Mouse (Mus musculus): ENCODE measurements at regions not wholly inside any gene's neighbourhood (a gene's known extent, or its start where the extent isn't known, plus 50 kb on each side); places are given as distances from the start of the nearest gene placed in this dataset.
"Not testable (repeated sequence)": the region's sequence is repeated elsewhere in the genome, so short reads cannot be mapped to it uniquely, and the experiment has no call there.

GRCm38 (mm10) chr11:12589757-12590373 lies 125.1 kb upstream of the Cobl start:
- no peaks in the 10 kb centered on the region for H3K4me1 ChIP-seq (ENCODE audit: control insufficient read depth, insufficient read depth, low read length)
- no peaks in the 10 kb centered on the region for H3K27me3 ChIP-seq (ENCODE audit: control insufficient read depth, insufficient read depth, low read length)
- ATAC-seq (ENCODE audit: insufficient read depth, low FRiP score), result no peak
- H3K9ac ChIP-seq (ENCODE audit: low read length), result no peak overlapping the region
- no peak overlapping the region for H3K27ac ChIP-seq (ENCODE audit: low read length)
- H3K36me3 ChIP-seq (ENCODE audit: control insufficient read depth, insufficient read depth, low read length), result no peaks in the 10 kb centered on the region
- no peaks in the 10 kb centered on the region for H3K9me3 ChIP-seq (replicated peaks; ENCODE audit: control insufficient read depth, low read length)
- 65% methylated on average over 7 of the region's 7 CpGs for WGBS
- no peak overlapping the region for H3K4me3 ChIP-seq (replicated peaks; ENCODE audit: low read length)
- H3K4me2 ChIP-seq (ENCODE audit: low read depth, low read length), result no peak overlapping the region

- not testable (repeated sequence) for H3K9ac ChIP-seq (ENCODE audit: low read length); H3K4me2 ChIP-seq (ENCODE audit: low read depth, low read length); H3K9me3 ChIP-seq (replicated peaks; ENCODE audit: control insufficient read depth, low read length); ATAC-seq (ENCODE audit: insufficient read depth, low FRiP score); H3K27me3 ChIP-seq (ENCODE audit: control insufficient read depth, insufficient read depth, low read length); H3K27ac ChIP-seq (ENCODE audit: low read length); H3K36me3 ChIP-seq (ENCODE audit: control insufficient read depth, insufficient read depth, low read length); H3K4me1 ChIP-seq (ENCODE audit: control insufficient read depth, insufficient read depth, low read length); H3K4me3 ChIP-seq (replicated peaks; ENCODE audit: low read length)
- 66% methylated on average over 2 of the region's 2 CpGs for WGBS
Measured at GRCm38 (mm10) chr11:12584851-12585680, 120.3 kb upstream of the Cobl start.

- Histone ChIP-seq H3K4me2 (ENCODE audit: low read depth, low read length) (no peak overlapping the region), H3K9me3 (replicated peaks; ENCODE audit: control insufficient read depth, low read length) (no peaks in the 10 kb centered on the region), H3K4me3 (replicated peaks; ENCODE audit: low read length) (no peak overlapping the region), H3K27me3 (ENCODE audit: control insufficient read depth, insufficient read depth, low read length) (no peaks in the 10 kb centered on the region), H3K36me3 (ENCODE audit: control insufficient read depth, insufficient read depth, low read length) (no peaks in the 10 kb centered on the region), H3K9ac (ENCODE audit: low read length) (no peak overlapping the region), H3K27ac (ENCODE audit: low read length) (no peak overlapping the region), H3K4me1 (ENCODE audit: control insufficient read depth, insufficient read depth, low read length) (no peaks in the 10 kb centered on the region)
- no peak for ATAC-seq (ENCODE audit: insufficient read depth, low FRiP score)
- 30% methylated on average over 14 of the region's 14 CpGs for WGBS
Measured at GRCm38 (mm10) chr11:12578999-12579576, 114.3 kb upstream of the Cobl start.

- no peaks in the 10 kb centered on the region for H3K36me3 ChIP-seq (ENCODE audit: control insufficient read depth, insufficient read depth, low read length)
- ATAC-seq (ENCODE audit: insufficient read depth, low FRiP score), result no peak
- no peaks in the 10 kb centered on the region for H3K4me1 ChIP-seq (ENCODE audit: control insufficient read depth, insufficient read depth, low read length)
- no peak overlapping the region for H3K27ac ChIP-seq (ENCODE audit: low read length)
- no peak overlapping the region for H3K4me3 ChIP-seq (replicated peaks; ENCODE audit: low read length)
- no peak overlapping the region for H3K9ac ChIP-seq (ENCODE audit: low read length)
- no peak overlapping the region for H3K4me2 ChIP-seq (ENCODE audit: low read depth, low read length)
- 65% methylated on average over 5 of the region's 5 CpGs for WGBS
- no peaks in the 10 kb centered on the region for H3K9me3 ChIP-seq (replicated peaks; ENCODE audit: control insufficient read depth, low read length)
- no peaks in the 10 kb centered on the region for H3K27me3 ChIP-seq (ENCODE audit: control insufficient read depth, insufficient read depth, low read length)
Measured at GRCm38 (mm10) chr11:12559663-12560062, 94.9 kb upstream of the Cobl start.

- Histone ChIP-seq H3K9me3 (replicated peaks; ENCODE audit: control insufficient read depth, low read length) (no peaks in the 10 kb centered on the region), H3K4me3 (replicated peaks; ENCODE audit: low read length) (no peak overlapping the region), H3K4me2 (ENCODE audit: low read depth, low read length) (no peak overlapping the region), H3K4me1 (ENCODE audit: control insufficient read depth, insufficient read depth, low read length) (no peaks in the 10 kb centered on the region), H3K9ac (ENCODE audit: low read length) (no peak overlapping the region), H3K36me3 (ENCODE audit: control insufficient read depth, insufficient read depth, low read length) (no peaks in the 10 kb centered on the region), H3K27me3 (ENCODE audit: control insufficient read depth, insufficient read depth, low read length) (no peaks in the 10 kb centered on the region), H3K27ac (ENCODE audit: low read length) (no peak overlapping the region)
- WGBS, result 11% methylated on average over 1 of the region's 1 CpGs
- ATAC-seq (ENCODE audit: insufficient read depth, low FRiP score), result peak; percentile 58; the same call in 1 of the 2 replicates
Measured at GRCm38 (mm10) chr11:12558995-12559633, 94.4 kb upstream of the Cobl start.

GRCm38 (mm10) chr11:12558176-12558575 lies 93.4 kb upstream of the Cobl start:
- Histone ChIP-seq H3K9ac (ENCODE audit: low read length) (no peak overlapping the region), H3K4me2 (ENCODE audit: low read depth, low read length) (no peak overlapping the region), H3K9me3 (replicated peaks; ENCODE audit: control insufficient read depth, low read length) (no peaks in the 10 kb centered on the region), H3K36me3 (ENCODE audit: control insufficient read depth, insufficient read depth, low read length) (no peaks in the 10 kb centered on the region), H3K4me1 (ENCODE audit: control insufficient read depth, insufficient read depth, low read length) (no peaks in the 10 kb centered on the region), H3K27me3 (ENCODE audit: control insufficient read depth, insufficient read depth, low read length) (no peaks in the 10 kb centered on the region), H3K27ac (ENCODE audit: low read length) (no peak overlapping the region), H3K4me3 (replicated peaks; ENCODE audit: low read length) (no peak overlapping the region)
- WGBS, result 75% methylated on average over 8 of the region's 8 CpGs
- no peak for ATAC-seq (ENCODE audit: insufficient read depth, low FRiP score)

GRCm38 (mm10) chr11:12545771-12546170 lies 81.0 kb upstream of the Cobl start:
- 69% methylated on average over 1 of the region's 1 CpGs for WGBS
- no peaks in the 10 kb centered on the region for H3K27me3 ChIP-seq (ENCODE audit: control insufficient read depth, insufficient read depth, low read length)
- no peak for ATAC-seq (ENCODE audit: insufficient read depth, low FRiP score)

GRCm38 (mm10) chr11:12543042-12543441 lies 78.3 kb upstream of the Cobl start:
- no peak for ATAC-seq (ENCODE audit: insufficient read depth, low FRiP score)
- no peaks in the 10 kb centered on the region for H3K27me3 ChIP-seq (ENCODE audit: control insufficient read depth, insufficient read depth, low read length)
- no peaks in the 10 kb centered on the region for H3K36me3 ChIP-seq (ENCODE audit: control insufficient read depth, insufficient read depth, low read length)
- no peaks in the 10 kb centered on the region for H3K9me3 ChIP-seq (replicated peaks; ENCODE audit: control insufficient read depth, low read length)
- 54% methylated on average over 1 of the region's 1 CpGs for WGBS
- H3K4me3 ChIP-seq (replicated peaks; ENCODE audit: low read length), result no peak overlapping the region
- no peak overlapping the region for H3K4me2 ChIP-seq (ENCODE audit: low read depth, low read length)
- no peaks in the 10 kb centered on the region for H3K4me1 ChIP-seq (ENCODE audit: control insufficient read depth, insufficient read depth, low read length)
- no peak overlapping the region for H3K27ac ChIP-seq (ENCODE audit: low read length)
- H3K9ac ChIP-seq (ENCODE audit: low read length), result no peak overlapping the region

More at GRCm38 (mm10) chr11:12545771-12546170, 81.0 kb upstream of the Cobl start:
- H3K27ac ChIP-seq (ENCODE audit: low read length), result no peak overlapping the region
- no peaks in the 10 kb centered on the region for H3K4me1 ChIP-seq (ENCODE audit: control insufficient read depth, insufficient read depth, low read length)
- H3K36me3 ChIP-seq (ENCODE audit: control insufficient read depth, insufficient read depth, low read length), result no peaks in the 10 kb centered on the region
- H3K9me3 ChIP-seq (replicated peaks; ENCODE audit: control insufficient read depth, low read length), result no peaks in the 10 kb centered on the region
- no peak overlapping the region for H3K4me3 ChIP-seq (replicated peaks; ENCODE audit: low read length)
- H3K4me2 ChIP-seq (ENCODE audit: low read depth, low read length), result no peak overlapping the region
- H3K9ac ChIP-seq (ENCODE audit: low read length), result no peak overlapping the region

- Histone ChIP-seq H3K36me3 (ENCODE audit: control insufficient read depth, insufficient read depth, low read length) (no peaks in the 10 kb centered on the region), H3K27ac (ENCODE audit: low read length) (no peak overlapping the region), H3K4me2 (ENCODE audit: low read depth, low read length) (no peak overlapping the region), H3K9me3 (replicated peaks; ENCODE audit: control insufficient read depth, low read length) (no peaks in the 10 kb centered on the region), H3K27me3 (ENCODE audit: control insufficient read depth, insufficient read depth, low read length) (no peaks in the 10 kb centered on the region), H3K9ac (ENCODE audit: low read length) (no peak overlapping the region), H3K4me3 (replicated peaks; ENCODE audit: low read length) (no peak overlapping the region), H3K4me1 (ENCODE audit: control insufficient read depth, insufficient read depth, low read length) (no peaks in the 10 kb centered on the region)
- ATAC-seq (ENCODE audit: insufficient read depth, low FRiP score), result no peak
- whole genome bisulfite sequencing, result 50% methylated on average over 5 of the region's 5 CpGs
Measured at GRCm38 (mm10) chr11:12540333-12540870, 75.6 kb upstream of the Cobl start.
